Mouse (Mus musculus): ENCODE measurements at regions not wholly inside any gene's neighbourhood (a gene's known extent, or its start where the extent isn't known, plus 50 kb on each side); places are given as distances from the start of the nearest gene placed in this dataset.

DNA sequence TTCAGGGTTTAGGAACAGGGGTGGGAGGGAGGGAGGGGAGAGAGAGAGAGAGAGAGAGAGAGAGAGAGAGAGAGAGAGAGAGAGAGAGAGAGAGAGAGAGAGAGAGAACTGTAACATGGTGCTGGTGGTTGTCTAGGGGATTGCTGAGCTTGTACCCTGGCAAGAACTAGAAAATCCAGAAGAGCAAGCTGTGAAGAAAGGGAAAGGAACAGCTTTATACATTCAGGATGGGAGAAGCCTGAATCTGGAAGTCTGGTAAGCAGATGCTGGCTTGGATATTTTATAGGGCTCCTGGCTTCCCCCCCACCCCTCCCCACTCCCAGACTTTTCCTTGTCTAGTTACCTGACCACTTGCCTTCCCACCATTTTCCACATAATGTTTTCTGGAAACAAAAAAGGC lies 224.2 kb upstream of the Acvr2a start:
- POLR2A ChIA-PET = interaction anchor here in 1 of 4 experiments (0.6 kb wide), 1 partner anchor 256 kb away, joined by 3 read pairs; no protein-coding TSS in a partner anchor
- CTCF ChIA-PET = interaction anchor here in 1 of 4 experiments (0.5 kb wide), 1 partner anchor 544 kb away, joined by 3 read pairs; no protein-coding TSS in a partner anchor

GRCm38 (mm10) chr2:48597793-48598583 lies 215.9 kb upstream of the Acvr2a start:
- POLR2A ChIA-PET = no interaction called here

DNA sequence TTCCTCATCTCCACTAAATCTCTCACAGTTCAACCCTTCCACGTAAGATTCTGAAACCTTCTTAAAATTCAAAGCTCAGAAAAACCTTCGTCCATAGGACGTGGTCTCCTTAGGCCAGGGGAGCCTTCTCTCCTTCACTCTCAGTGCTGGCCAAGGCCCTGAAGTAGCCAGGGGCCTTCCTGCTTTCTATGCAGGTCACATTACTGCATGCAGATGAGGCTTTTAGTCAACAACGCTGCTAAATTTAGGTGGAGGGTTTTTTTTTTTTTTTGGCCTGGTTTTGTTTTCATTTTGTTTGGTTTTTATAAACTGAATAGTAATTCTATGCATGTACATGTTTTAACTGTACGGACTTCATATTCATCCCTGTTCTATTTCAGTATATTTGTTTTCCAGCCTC lies 214.5 kb upstream of the Acvr2a start:
- ChIA-PET CTCF (no interaction called here), POLR2A (no interaction called here)

More at GRCm38 (mm10) chr2:48597793-48598583, 215.9 kb upstream of the Acvr2a start:
- CTCF ChIA-PET = interaction anchor here in 1 of 4 experiments (0.7 kb wide), 1 partner anchor 318 kb away, joined by 12 read pairs; no protein-coding TSS in a partner anchor

- CTCF ChIA-PET = no interaction called here
Measured at GRCm38 (mm10) chr2:48601855-48602254, 212.1 kb upstream of the Acvr2a start.

DNA sequence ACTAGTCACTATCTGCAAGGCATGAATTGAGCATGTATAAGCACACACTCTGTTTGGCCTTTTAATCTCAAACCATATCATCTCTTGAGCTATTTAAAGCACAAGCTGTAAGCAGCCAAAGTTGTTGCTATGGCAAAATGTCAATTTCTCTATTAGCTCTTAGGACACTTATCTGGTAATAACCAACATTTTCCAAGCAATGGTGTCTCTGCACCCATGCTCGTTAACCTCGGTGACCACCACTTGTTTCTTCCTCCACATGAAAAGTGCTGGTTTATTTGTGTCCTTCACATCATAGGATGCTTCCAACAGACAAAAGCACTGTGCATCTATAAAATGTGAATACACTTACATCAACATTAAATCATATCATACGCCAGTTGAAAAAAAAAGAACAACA lies 204.4 kb upstream of the Acvr2a start:
- ChIA-PET CTCF (no interaction called here), POLR2A (interaction anchor here in 1 of 4 experiments (0.6 kb wide), 1 partner anchor 11 kb away, joined by 4 read pairs; no protein-coding TSS in a partner anchor)

More at GRCm38 (mm10) chr2:48601855-48602254, 212.1 kb upstream of the Acvr2a start:
- POLR2A ChIA-PET = no interaction called here

- POLR2A ChIA-PET = no interaction called here
- CTCF ChIA-PET = no interaction called here
Measured at GRCm38 (mm10) chr2:48612251-48612650, 201.7 kb upstream of the Acvr2a start.

DNA sequence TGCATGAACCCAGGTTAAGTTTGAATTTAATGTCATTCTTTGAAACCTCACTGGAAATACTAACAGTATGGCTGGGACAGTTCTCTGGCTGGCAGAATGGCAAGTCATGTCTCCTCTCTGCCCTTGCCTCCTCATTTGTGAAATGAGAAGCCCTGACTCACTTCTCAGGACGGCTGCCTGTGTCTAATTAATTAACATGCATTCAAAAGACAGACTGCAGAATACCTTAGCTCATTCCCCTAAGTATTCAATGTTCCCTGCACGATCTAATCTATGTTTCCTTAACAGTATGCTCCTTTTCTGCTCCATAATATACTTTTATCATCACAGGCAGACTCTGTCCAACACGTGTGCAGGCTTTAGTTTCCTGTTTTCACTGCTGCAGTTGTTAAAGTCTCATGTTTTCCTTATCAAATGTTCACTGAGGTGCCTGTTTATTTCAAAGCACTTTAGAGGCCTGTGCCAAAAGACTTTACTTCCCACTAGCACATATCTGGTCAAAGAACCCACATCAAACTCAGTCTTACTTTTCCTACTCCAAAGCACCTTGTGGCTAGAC lies 196.7 kb upstream of the Acvr2a start:
- CTCF ChIA-PET = no interaction called here
- POLR2A ChIA-PET = no interaction called here

DNA sequence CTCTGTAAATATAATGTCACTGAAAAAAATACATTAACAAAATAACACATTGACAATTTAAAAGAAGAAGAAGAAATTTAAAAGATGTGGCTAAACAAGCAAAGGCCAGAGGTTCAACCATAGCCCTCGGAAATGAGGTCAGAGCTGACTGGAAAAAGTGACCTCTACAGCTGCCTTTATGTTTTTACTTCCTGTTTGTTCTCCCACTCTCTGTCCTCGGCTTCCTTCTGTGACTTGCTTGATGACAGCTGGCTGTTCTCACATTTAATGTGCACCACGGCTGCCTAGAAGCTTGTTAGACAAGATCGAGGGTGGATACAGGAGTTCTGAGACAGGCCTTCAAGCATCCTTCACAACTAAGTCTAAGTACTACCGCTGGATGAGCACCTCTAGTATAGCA lies 194.9 kb upstream of the Acvr2a start:
- ChIA-PET CTCF (no interaction called here), POLR2A (no interaction called here)

DNA sequence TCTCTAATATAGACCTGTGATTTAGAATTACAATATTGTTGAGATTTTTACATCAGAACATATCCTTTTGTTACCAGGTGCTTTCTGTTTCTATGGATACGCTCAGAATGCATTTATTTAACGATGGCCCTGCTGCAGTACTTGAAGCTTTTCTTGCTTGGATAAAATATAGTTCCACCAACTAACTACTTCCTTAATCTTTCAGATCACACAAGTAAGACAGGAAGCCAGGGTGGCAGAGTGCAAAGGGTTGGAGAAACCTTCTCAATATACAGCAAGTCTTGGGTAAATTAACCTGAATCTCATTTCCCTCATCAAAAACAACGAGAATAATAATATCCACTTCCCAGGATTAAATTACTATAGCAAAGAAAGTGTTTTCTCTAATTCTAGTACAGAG lies 193.1 kb upstream of the Acvr2a start:
- ChIA-PET CTCF (no interaction called here), POLR2A (no interaction called here)

- ChIA-PET CTCF (no interaction called here), POLR2A (no interaction called here)
Measured at GRCm38 (mm10) chr2:48622316-48622715, 191.6 kb upstream of the Acvr2a start.

- ChIA-PET POLR2A (no interaction called here), CTCF (no interaction called here)
Measured at GRCm38 (mm10) chr2:48624040-48624439, 189.9 kb upstream of the Acvr2a start.

DNA sequence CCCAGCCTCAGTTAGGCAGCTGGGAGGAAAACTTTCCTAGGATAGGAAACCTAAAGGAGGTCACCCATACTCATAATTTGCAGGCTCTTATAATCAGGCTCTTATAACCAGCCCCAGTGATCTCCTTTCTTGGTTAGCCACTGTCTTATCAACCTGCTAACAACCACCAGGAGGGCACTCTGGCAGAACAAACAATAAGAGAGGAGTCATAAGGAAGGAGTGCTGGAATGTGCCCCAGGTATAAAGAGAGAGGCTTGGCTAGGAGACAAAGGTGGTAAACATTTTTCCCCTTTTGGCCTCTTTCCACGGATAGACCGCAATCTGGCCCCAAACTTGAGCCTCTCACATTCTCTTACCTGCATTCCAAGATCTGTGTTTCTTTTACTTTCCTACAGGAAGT lies 189.4 kb upstream of the Acvr2a start:
- ChIA-PET CTCF (no interaction called here), POLR2A (no interaction called here)

GRCm38 (mm10) chr2:48627011-48627410 lies 186.9 kb upstream of the Acvr2a start:
- ChIA-PET CTCF (no interaction called here), POLR2A (no interaction called here)

DNA sequence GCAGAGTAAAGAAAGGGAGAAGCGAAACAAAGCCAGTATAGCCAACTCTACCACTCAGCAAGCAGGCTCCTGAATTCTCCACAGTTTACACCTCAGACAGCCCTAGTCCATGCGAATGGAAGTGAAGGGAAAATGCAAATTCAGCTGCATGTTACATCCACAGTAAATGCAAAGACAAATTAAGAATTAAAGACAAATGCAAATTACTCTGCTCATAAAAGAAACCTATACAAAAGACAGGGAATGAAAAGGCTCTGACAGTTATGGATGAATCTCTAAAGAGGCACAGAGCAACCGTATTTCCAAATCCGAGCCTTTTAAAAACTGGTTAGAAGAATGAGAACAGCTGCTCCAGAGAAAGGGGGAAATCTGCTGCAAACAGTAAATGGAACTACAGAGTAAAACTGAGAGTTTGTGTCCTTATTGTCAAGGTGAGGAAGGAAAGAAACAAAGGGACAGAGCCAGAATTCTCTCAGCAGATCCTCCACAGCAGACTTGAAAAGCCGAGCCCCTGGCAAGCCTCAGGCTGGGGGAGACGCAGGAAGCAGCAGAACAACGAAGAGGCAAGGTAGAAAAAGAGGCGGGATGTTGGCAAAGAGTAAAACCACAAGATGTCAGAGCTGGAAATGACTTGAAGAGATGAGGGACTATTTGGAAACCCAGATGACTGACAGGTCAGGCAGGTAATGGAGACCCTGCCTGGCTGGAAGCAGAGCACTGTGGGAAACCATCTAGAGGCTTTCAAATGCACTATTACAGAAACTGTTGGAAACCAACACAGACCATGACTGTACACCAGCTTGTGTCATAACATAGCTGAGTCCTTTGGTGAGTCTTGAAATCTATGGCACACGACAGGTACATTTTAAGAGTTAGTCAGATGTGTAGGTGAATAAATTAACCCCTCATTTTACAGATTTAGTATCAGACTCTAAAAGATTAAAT lies 184.5 kb upstream of the Acvr2a start:
- CTCF ChIA-PET = no interaction called here
- POLR2A ChIA-PET = no interaction called here

DNA sequence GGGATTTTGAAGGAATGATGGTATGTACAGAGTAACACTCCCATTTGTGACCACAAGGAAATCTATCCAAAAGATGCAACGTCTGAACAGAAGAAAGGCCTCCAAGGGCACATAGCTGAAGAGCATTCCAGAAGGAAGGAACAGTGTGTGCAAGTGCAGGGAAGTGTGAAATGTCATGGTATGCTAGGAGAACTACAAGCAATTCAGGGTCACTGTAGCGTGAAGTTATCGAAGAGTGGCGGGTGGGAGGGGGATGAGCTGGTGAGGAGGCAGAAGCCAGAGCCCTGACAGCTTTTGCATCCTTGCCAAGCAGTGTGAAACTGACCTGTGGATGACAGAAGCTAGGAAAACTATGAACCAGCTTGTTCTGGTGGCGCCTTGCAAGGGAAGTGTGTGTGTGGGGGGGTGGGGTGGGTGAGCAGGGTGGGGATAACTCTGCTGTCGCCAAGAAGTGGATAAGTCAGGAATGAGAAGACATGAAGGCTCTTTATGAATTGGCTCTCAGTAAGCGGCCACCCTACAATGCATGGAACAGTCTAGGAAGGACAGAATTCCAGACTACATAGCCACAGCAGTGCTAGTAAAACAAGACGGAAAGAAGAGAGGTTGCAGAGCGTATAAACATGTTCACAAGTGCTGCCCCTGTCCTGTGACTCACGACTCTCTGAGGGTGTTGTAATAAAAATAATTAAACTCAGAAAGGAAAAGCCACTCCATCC lies 179.3 kb upstream of the Acvr2a start:
- ChIA-PET CTCF (no interaction called here), POLR2A (interaction anchor here in 1 of 4 experiments (0.8 kb wide), 1 partner anchor 9 kb away, joined by 3 read pairs; no protein-coding TSS in a partner anchor)

GRCm38 (mm10) chr2:48636108-48636507 lies 177.8 kb upstream of the Acvr2a start:
- CTCF ChIA-PET = no interaction called here
- POLR2A ChIA-PET = no interaction called here

GRCm38 (mm10) chr2:48644114-48644513 lies 169.8 kb upstream of the Acvr2a start:
- POLR2A ChIA-PET = interaction anchor here in 1 of 4 experiments (0.9 kb wide), 1 partner anchor 10 kb away, joined by 3 read pairs; no protein-coding TSS in a partner anchor

DNA sequence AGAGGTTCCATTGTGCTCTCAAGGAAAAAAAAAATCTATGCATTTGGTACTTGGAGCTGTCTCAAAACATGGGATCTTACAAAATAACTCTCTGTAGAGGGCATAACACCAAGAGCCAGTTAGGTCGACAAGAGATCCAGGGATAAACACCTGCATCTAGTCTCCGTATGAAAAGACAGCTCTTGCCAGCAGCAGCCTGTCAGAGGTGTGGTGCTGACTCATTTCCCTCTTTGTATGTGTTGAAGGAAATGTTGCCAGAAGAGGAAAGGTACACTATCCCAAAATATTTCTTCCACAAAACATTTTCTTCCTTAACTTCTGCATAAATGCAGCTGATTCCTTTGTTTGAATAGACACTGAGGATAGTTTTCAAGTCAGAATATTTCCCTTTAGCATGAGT lies 163.6 kb upstream of the Acvr2a start:
- CTCF ChIA-PET = no interaction called here
- POLR2A ChIA-PET = interaction anchor here in 1 of 4 experiments (1.0 kb wide), 1 partner anchor 8 kb away, joined by 3 read pairs; no protein-coding TSS in a partner anchor

More at GRCm38 (mm10) chr2:48644114-48644513, 169.8 kb upstream of the Acvr2a start:
- CTCF ChIA-PET = no interaction called here

- CTCF ChIA-PET = no interaction called here
- POLR2A ChIA-PET = no interaction called here
Measured at GRCm38 (mm10) chr2:48661222-48661621, 152.7 kb upstream of the Acvr2a start.

All from embryonic stem cell, embryonic (primary cell).